Mouse (Mus musculus): Measurements from ENCODE around the gene St3gal4.

St3gal4 gene

GRCm38 (mm10) chr9:35128995-35129418 is 9.9 kb upstream of the St3gal4 start:
- no peak for DNase-seq (ENCODE audit: low read depth in 2 of 2, low spot score in 2 of 2)

DNA sequence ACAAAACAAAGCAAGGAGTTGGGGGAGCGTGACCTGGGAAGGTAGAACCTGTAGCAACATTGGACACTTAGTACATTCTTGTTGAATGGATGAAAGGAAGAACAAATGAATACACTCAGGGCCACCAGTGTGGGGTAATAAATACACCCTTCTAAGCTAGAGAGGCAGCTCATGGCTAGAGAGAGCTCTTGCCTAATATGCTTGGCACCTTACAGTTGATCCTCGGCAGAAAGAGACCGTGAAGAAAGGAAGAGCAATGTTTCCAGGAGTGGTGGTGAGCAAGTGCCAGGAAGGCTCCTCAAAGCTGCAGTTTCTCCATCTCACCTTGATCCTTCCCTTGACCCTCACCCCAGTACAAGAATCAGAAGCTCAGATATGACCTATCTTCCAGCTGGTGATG is 9.5 kb upstream of the St3gal4 start:
- no peak for DNase-seq (ENCODE audit: low read depth in 2 of 2, low spot score in 2 of 2)

- no peak for DNase-seq (ENCODE audit: low read depth in 2 of 2, low spot score in 2 of 2)
These were observed 8.5 kb upstream of the St3gal4 start for GRCm38 (mm10) chr9:35127561-35127960.

GRCm38 (mm10) chr9:35127147-35127546 is 8.1 kb upstream of the St3gal4 start:
- no peak for DNase-seq (ENCODE audit: low read depth in 2 of 2, low spot score in 2 of 2)

GRCm38 (mm10) chr9:35124678-35124955 is 5.5 kb upstream of the St3gal4 start:
- no peak for DNase-seq (ENCODE audit: low read depth in 2 of 2, low spot score in 2 of 2)

DNA sequence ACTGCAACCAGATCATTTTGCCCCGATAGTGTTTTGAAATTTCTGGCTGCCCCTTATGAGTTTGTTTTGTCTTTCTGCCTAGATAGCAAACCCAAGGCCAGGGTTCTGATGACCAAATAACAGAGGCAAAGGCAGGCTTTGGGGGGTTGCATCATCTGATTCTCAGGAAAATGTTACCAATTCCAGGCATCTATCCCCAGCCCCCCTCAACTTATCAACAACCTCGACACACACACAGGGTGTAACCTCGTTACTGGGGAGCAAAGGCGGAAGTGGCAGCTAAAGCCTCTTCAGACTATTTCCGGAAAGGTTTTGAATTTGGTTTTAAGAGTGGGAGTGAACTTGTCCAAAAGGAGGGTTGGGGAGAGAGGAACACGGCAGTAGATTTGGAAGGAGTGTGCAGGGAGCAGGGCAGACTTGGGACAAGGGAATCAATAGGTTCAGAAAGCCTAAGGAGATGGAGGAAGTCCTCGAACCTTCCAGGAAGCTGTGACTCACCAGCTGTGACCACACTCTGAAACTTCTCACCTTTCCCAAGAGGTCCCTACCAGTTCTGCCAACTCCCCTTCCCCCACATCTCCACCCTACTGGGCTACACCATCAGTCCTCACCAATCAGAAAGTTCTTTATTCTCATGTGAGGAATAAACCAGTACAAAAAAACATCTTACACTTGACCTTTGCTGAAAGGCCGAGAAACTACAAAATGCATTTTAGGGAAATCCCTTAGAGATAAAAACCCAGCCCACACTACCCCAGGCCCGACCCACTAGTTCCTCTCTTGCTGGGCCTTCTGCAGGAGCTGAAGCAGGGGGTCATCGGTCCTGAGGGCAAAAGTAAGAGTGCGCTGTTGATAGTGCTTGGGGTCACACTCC is 5.0 kb upstream of the St3gal4 start:
- peak; percentile 19 to 31 for DNase-seq (ENCODE audit: low read depth in 2 of 2, low spot score in 2 of 2)

- DNase-seq (ENCODE audit: low read depth in 2 of 2, low spot score in 2 of 2), result no peak
These were observed 4.4 kb upstream of the St3gal4 start for GRCm38 (mm10) chr9:35123456-35123803.

- no peak for DNase-seq (ENCODE audit: low read depth in 2 of 2, low spot score in 2 of 2)
These were observed 3.6 kb upstream of the St3gal4 start for GRCm38 (mm10) chr9:35122551-35123266.

DNA sequence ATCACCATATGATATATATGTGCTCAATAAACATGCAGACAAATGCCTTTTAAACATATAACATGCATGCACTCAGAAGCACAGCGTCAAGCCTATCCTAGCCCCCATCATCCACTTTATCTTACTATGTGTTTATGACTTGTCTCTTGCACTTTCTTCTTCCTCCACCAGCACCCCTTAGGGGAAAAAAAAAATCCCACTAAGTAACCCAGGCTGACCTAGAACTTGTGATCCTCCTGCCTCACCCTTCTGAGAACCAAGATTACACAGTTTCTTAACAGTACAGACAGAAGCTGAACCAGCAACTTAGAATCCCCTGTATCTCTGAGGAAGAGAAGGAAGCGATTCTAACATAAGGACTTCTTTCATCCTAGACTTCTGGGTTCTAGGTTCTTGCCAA is 505 bp downstream of the St3gal4 start:
- DNase-seq (ENCODE audit: low read depth in 2 of 2, low spot score in 2 of 2), result no peak

GRCm38 (mm10) chr9:35117384-35118295 is 1.4 kb downstream of the St3gal4 start:
- peak; percentile 44 to 45 for DNase-seq (ENCODE audit: low read depth in 2 of 2, low spot score in 2 of 2)

- DNase-seq (ENCODE audit: low read depth in 2 of 2, low spot score in 2 of 2), result peak; percentile 55 to 76
These were observed 2.4 kb downstream of the St3gal4 start for GRCm38 (mm10) chr9:35116391-35117381.

DNA sequence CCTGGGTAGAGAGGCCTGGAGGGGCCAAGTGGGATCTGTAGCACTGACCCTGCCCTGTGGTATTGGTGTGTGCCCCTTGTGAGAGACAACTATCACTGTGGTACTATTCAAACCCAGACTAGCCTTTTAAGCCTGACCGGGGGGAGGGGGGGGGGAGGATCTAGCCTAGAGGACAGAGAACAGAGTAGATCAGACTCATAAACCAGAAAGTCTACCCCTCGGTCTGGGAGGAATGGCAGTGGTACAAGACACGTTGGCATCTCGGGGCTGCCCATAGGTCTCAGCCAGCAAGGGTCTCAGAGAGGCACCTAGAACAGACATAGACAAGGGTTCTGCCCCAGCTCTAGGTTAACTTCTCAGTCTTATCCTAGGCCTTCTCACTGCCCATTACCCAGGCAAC is 3.3 kb downstream of the St3gal4 start:
- no peak for DNase-seq (ENCODE audit: low read depth in 2 of 2, low spot score in 2 of 2)

DNA sequence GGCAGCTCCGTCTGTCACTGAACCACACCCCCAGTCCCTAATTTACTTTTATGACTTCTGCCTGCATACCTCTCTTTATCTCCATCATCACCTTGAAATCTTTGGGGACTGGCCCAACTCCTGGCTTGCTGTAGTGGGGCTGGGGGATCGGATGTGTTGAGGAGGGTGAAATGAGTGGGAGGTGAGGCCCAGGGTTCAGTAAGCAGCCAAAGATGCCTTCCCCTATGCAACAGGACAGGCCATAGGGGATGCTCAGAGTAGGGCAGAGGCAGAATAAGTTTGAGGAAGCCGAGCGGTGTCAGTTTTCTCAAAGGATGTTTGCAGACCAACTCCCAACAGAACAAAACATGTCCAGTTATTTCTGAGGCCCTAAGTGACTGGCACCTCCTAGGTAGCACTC is 3.8 kb downstream of the St3gal4 start:
- DNase-seq (ENCODE audit: low read depth in 2 of 2, low spot score in 2 of 2), result no peak

DNA sequence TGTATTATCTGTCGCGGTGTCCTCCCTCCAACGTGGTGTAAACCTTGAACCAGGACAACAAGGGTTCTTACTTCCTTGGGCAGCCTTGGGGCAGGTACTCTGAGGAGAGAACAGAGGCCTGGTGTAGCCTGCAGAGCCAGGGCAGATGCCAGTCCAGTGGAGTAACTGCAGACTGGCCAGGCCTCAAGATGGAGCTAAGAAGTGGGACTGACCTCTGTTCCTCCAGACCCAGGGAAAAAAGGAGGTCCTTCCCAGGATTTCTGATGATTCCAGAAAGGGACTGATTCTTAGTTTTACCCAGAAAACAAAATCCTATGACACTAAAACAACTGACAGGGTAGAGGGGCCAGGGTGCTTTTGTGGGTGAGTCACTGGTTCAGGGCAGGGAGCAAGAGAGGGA is 4.8 kb downstream of the St3gal4 start:
- no peak for DNase-seq (ENCODE audit: low read depth in 2 of 2, low spot score in 2 of 2)

GRCm38 (mm10) chr9:35111941-35112595 is 7.0 kb downstream of the St3gal4 start:
- DNase-seq (ENCODE audit: low read depth in 2 of 2, low spot score in 2 of 2), result no peak

GRCm38 (mm10) chr9:35111446-35111845 is 7.6 kb downstream of the St3gal4 start:
- no peak for DNase-seq (ENCODE audit: low read depth in 2 of 2, low spot score in 2 of 2)

GRCm38 (mm10) chr9:35110567-35110966 is 8.5 kb downstream of the St3gal4 start:
- no peak for DNase-seq (ENCODE audit: low read depth in 2 of 2, low spot score in 2 of 2)

GRCm38 (mm10) chr9:35110051-35110450 is 9.0 kb downstream of the St3gal4 start:
- no peak for DNase-seq (ENCODE audit: low read depth in 2 of 2, low spot score in 2 of 2)

DNA sequence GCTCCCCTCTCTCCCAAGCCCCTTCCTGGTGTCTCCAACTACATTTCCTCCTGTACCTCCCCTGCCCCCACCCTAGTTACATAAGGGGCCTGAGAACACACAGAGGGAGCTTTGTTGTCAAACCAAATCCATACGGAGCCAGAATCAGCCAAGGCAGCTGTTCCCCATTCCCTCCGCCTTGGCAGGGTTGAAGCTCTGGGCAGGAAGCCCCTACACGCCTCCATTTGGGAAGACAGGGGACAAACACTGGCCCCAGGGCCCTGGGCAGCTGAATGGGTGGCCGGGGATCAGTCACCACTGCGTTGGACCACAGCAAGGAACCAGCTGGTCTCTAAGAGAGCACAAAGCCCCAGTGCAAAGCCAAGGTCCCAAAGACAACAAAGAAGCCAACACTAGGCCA is 10.2 kb downstream of the St3gal4 start:
- DNase-seq (ENCODE audit: low read depth in 2 of 2, low spot score in 2 of 2), result no peak

DNA sequence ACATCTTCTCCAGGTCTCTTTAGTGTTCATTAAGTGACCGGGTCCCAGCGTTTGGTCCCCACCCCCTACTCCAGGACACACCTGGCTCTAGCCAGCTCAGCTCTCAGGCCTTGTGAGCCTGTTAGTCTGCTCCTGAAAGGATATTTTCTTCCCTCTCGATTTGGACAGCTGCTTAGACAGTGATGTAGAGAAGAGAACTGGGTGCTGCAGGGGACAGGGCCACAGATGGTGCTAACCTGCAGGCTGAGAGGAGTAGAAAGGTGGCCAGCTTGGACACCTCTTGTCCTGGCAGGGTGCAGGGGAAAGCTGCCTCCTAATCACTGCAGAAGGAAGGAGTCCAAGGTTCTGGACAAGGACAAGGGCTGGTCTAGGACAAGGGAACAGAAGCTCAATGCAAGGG is 11.0 kb downstream of the St3gal4 start:
- no peak for DNase-seq (ENCODE audit: low read depth in 2 of 2, low spot score in 2 of 2)

All from CD8-positive naive resting alpha-beta T cell, adult 2 months (primary cell).